Mouse (Mus musculus) spleen, adult 2 months (tissue): Measurements from ENCODE around the gene Sult2b1. TPM values are rescaled to one million over a fixed set of nuclear protein-coding genes. Genes with fewer than 3 reads are reported as not detected.

Experiments used
- DNase-seq, 2 experiments: peaks; one replicate each; pipeline versions ENCODE4 v3.0.0 to v3.0.0-alpha.2; 2012 to 2021; ENCODE audit warnings: low spot score in 2 of 2, low read depth in 1 of 2
- H3K27ac ChIP-seq: fragments of 200-500 bp; 2 replicates; pipeline ENCODE4 v1.5.1; 2012; ENCODE audit warnings: low read length, inconsistent platforms; ENCODE audit not compliant: insufficient read depth
- H3K27me3 ChIP-seq: fragments of 200-500 bp; 2 replicates; pipeline ENCODE4 v1.6.1; 2012; ENCODE audit warnings: mild to moderate bottlenecking, moderate library complexity, low read length, inconsistent platforms; ENCODE audit not compliant: control insufficient read depth, insufficient read depth
- H3K36me3 ChIP-seq: fragments of 200-500 bp; 2 replicates; pipeline ENCODE4 v1.6.1; 2012; ENCODE audit warnings: mild to moderate bottlenecking, low read length, inconsistent platforms; ENCODE audit not compliant: control insufficient read depth, insufficient read depth
- H3K4me1 ChIP-seq: fragments of 200-500 bp; 2 replicates; pipeline ENCODE4 v1.6.1; 2011; ENCODE audit warnings: inconsistent platforms; ENCODE audit not compliant: control insufficient read depth, insufficient read depth, insufficient read length
- H3K4me3 ChIP-seq: fragments of 200-500 bp; 2 replicates; pipeline ENCODE4 v1.5.1; 2011; ENCODE audit warnings: mild to moderate bottlenecking, inconsistent platforms; ENCODE audit not compliant: insufficient read depth, insufficient read length; ENCODE audit errors: extremely low read depth
- CTCF ChIP-seq: fragments of 200-500 bp; IDR thresholded peaks from 2 replicates; pipeline ENCODE4 v1.5.1; 2011; ENCODE audit warnings: mild to moderate bottlenecking, inconsistent platforms; ENCODE audit not compliant: insufficient read depth, insufficient read length, insufficient replicate concordance; ENCODE audit errors: extremely low read depth
- POLR2A ChIP-seq: fragments of 200-500 bp; IDR thresholded peaks from 2 replicates; pipeline ENCODE4 v1.6.1; 2011; ENCODE audit warnings: low read depth, low read length, inconsistent platforms
- WGBS: fragments of 180-500 bp; shearing (Covaris S2); methylation state at CpG from one replicate; pipeline ENCODE4 v1.1.7; 2018; 5-methylcytosine and 5-hydroxymethylcytosine counted together
- polyA plus RNA-seq: library from polyadenylated mRNA; depleted of rRNA; stranded (reverse); fragments of >200 nt; gene quantifications from 2 replicates; pipeline ENCODE4 v1.2.3, GENCODE M21; 2012

Gene Sult2b1
- polyA plus RNA-seq, 1 experiment = 0.76 TPM

DNA sequence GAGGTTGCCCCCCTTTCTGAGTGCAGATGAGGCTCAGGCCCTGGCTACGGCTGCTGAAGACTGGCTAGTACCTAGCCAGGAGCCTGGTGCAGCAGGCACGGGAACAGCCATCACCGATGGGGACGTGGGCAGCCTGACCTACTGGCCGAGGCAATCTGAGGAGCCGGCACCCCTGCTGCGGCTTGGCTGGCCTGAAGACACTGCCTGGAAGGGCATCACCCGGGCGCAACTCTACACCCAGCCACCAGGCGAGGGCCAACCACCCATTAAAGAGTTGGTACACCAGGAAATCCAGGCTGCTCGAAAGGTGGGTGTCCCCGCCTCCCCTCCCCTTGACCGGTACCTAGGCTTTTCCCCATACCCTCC is 62.1 kb downstream of the Sult2b1 start:
- TF ChIP-seq CTCF (no peak), POLR2A (no peak)
- Histone ChIP-seq H3K4me3 (no peak overlapping the region), H3K27ac (no peak overlapping the region), H3K4me1 (no peaks in the 10 kb centered on the region; the same call in 1 of the 2 replicates), H3K36me3 (peaks cover 26% of the 10 kb centered on the region), H3K27me3 (no peaks in the 10 kb centered on the region)
- WGBS = 82% methylated on average over 13 of the region's 13 CpGs
- DNase-seq = no peak

DNA sequence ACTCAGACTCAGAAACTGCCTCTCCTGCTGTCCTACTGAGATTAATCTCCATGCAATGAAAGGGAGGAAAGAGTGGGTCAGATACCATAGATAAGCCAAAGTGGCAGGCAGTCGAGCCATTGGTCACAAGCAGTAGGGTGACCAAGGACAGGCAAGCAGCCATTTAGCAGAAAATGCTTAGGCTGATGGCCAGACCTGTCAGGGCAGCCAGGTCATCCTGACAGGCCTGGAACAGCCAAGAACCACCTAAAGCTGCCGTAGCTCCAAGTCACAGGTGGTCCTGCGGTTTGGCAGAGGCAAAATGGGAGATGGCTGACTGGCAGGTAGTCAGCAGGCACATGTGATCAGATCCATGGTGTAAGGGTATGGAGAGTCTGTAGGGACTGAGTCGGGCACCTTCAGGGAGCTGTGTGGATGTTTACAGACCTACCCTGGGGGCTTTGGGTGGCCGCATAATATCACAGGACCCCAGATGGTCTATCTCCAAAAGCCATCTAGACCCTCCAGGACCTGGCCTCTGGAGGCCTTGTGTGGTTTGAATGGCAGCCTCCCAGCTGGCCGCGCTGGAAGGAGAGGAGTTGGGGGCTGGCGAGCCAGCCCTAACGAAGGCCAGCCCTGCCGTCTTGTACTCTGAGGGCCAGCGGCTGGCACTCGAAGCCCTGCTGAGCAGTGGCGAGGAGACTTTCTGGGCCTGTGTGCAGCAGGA is 62.7 kb downstream of the Sult2b1 start:
- no peak for TF ChIP-seq POLR2A
- no peak for TF ChIP-seq CTCF
- no peaks in the 10 kb centered on the region; the same call in 1 of the 2 replicates for H3K4me1 ChIP-seq
- 92% methylated on average over 13 of the region's 13 CpGs for WGBS
- H3K36me3 ChIP-seq = peaks cover 26% of the 10 kb centered on the region
- H3K4me3 ChIP-seq = no peak overlapping the region
- DNase-seq = no peak
- no peaks in the 10 kb centered on the region for H3K27me3 ChIP-seq
- H3K27ac ChIP-seq = no peak overlapping the region

DNA sequence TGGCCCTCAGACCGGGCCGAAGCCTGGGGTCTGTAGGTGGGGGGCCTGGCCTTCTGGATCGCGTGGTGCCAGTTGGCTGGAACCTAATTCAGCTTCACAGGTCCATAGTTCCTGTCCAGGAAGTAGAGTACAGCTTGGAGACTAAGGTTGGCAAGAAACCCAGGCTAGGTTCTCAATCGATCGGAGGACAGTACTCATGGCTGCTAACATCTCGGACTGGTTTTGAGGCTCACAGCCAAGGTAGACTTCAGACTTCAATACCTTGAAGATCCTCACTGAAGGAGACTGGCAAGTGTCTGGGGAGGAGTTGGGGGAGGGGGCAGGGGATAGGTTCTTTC is 63.3 kb downstream of the Sult2b1 start:
- Histone ChIP-seq H3K4me3 (no peak overlapping the region), H3K4me1 (no peaks in the 10 kb centered on the region; the same call in 1 of the 2 replicates), H3K36me3 (peaks cover 26% of the 10 kb centered on the region), H3K27ac (no peak overlapping the region), H3K27me3 (no peaks in the 10 kb centered on the region)
- DNase-seq = no peak
- 89% methylated on average over 7 of the region's 7 CpGs for WGBS
- no peak for TF ChIP-seq POLR2A
- TF ChIP-seq CTCF = no peak

DNA sequence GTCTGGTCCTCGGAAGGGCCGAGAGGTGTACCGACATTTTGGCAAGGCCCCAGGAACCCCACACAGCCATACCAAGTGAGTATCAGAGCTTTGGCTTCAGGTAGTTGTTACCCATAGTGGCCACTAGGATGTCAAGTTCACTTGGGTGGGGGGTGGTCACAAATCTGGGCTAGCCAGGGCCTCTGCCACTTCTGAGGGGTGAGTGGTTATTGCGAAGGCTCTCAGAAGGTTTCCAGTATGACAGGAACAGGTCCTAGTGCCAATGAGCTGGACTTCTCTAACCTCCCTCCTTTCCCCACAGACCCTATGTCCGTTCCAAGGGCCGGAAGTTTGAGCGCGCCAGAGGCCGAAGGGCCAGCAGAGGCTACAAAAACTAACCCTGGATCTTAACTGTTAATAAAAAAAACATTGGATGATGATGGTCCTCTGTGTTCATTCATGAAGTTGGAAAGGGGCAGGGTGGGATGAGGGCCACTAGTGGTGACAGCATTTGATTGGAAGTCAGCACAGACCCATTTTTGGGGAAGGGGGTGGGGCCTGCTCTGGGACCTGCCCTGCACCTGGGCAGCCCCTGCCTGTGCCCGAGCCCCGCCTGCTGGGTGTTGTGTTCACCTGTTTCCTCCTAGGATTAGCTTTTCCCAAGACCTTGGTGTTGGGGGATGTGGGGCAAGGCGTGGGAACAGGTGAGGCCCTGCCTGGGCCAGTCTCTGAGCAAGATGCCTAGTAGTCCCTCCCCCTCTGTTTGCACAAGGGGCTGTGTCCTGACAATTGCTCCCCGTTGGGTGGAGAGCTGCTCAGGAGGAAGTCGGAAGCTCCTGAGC is 63.8 kb downstream of the Sult2b1 start, which contains the start of gene Fam83e:
TSS of gene Fam83e (plus strand) at position 800 of the 821 bp plus-strand sequence.
- Histone ChIP-seq H3K36me3 (peaks cover 26% of the 10 kb centered on the region), H3K27me3 (no peaks in the 10 kb centered on the region), H3K4me1 (peaks cover 2% of the 10 kb centered on the region; the same call in 1 of the 2 replicates), H3K27ac (no peak within 1 kb of the TSS), H3K4me3 (no peak within 1 kb of the TSS)
- 88% methylated on average over 14 of the region's 14 CpGs for WGBS
- no peak for DNase-seq
- TF ChIP-seq CTCF (no peak), POLR2A (no peak)

DNA sequence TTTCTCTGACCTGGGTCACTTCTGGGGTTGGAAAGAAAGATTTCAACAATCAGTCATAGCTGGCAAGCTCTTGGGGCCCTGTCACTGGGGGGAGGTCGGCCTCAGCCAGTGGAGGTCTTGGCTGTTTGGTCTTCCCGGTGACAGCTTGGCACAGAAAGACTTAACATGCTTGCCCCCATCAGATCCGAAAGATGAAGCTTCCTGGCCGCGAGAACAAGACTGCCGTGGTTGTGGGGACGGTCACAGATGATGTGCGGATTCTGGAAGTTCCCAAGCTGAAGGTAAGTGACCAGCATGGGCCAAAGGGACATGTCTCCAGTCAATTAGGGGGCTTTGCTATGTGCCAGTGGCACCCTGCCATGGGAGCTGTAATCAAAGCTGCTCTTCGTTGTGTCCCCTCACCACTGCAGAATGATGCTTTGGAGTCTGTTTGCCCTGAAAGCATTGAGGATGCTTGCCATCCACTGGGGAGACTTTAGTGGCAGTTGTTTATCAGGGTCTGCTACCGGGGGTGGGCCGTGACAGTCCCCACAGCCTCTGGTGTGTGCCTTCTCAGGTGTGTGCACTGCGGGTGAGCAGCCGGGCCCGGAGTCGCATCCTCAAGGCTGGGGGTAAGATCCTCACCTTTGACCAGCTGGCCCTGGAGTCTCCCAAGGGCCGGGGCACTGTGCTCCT is 64.6 kb downstream of the Sult2b1 start:
- TF ChIP-seq CTCF = no peak
- TF ChIP-seq POLR2A = no peak
- H3K36me3 ChIP-seq = peaks cover 24% of the 10 kb centered on the region
- H3K27ac ChIP-seq = no peak overlapping the region
- H3K27me3 ChIP-seq = no peaks in the 10 kb centered on the region
- no peak overlapping the region for H3K4me3 ChIP-seq
- no peak for DNase-seq
- WGBS = 92% methylated on average over 16 of the region's 16 CpGs
- peaks cover 5% of the 10 kb centered on the region; the same call in 1 of the 2 replicates for H3K4me1 ChIP-seq

DNA sequence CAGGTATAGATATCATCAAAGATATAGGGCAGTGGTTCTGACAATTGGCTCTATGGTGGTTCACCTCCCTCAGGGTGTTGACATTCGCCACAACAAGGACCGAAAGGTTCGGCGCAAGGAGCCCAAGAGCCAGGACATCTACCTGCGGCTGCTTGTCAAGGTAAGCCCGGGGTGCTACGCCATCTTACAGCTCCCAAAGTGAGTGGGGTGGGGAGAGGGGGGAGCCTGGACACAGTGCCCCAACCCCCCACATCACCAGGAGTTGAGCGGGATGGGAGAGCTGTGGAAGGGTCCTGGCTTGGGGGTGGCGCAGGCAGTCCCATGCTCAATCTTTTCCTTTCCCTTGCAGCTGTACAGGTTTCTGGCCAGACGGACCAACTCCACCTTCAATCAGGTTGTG is 65.3 kb downstream of the Sult2b1 start:
- Histone ChIP-seq H3K4me3 (no peak overlapping the region), H3K36me3 (peaks cover 24% of the 10 kb centered on the region), H3K27me3 (no peaks in the 10 kb centered on the region), H3K27ac (no peak overlapping the region), H3K4me1 (peaks cover 5% of the 10 kb centered on the region; the same call in 1 of the 2 replicates)
- 90% methylated on average over 10 of the region's 10 CpGs for WGBS
- no peak for TF ChIP-seq CTCF
- no peak for TF ChIP-seq POLR2A
- DNase-seq = no peak

DNA sequence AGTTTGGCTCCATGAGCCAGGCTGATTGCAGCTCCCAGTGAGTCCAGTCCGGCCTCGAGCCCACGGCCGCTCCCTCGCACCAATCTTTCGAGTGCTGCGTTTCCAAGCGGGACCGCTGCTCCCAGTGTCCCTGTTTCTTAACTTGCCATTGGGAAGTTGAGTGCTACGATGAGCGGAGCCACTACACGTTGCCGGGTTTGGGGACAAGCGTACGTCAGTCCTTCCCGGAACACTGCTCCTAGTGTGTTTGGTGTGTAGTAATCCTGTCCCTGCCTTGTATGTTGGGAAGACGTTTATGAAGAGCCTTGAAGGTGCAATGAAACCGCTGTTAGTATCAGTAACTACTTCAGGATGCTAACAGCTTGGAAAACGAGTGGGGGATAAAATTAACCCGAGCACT is 66.1 kb downstream of the Sult2b1 start:
- under 1% methylated on average over 20 of the region's 20 CpGs for WGBS
- H3K4me3 ChIP-seq = peak overlapping the region; percentile 90
- H3K27ac ChIP-seq = peak overlapping the region; percentile 82
- H3K36me3 ChIP-seq = peaks cover 20% of the 10 kb centered on the region
- H3K4me1 ChIP-seq = peaks cover 5% of the 10 kb centered on the region; the same call in 1 of the 2 replicates
- no peak for DNase-seq
- no peak for TF ChIP-seq POLR2A
- no peak for TF ChIP-seq CTCF
- H3K27me3 ChIP-seq = no peaks in the 10 kb centered on the region
